Mouse (Mus musculus) testis, adult 2 months (tissue): Measurements from ENCODE around the gene Klf13.

Experiments used
- CTCF ChIP-seq: fragments of 200-500 bp; IDR thresholded peaks from 2 replicates; pipeline ENCODE4 v1.5.1; 2012; ENCODE audit warnings: low read depth, mild to moderate bottlenecking, inconsistent platforms, low read length, moderate library complexity; ENCODE audit not compliant: control insufficient read depth, insufficient read depth, insufficient replicate concordance
- POLR2A ChIP-seq: fragments of 200-500 bp; IDR thresholded peaks from 2 replicates; pipeline ENCODE4 v1.6.1; 2012; ENCODE audit warnings: low read depth, mild to moderate bottlenecking, inconsistent platforms, low read length, moderate library complexity; ENCODE audit not compliant: control insufficient read depth

DNA sequence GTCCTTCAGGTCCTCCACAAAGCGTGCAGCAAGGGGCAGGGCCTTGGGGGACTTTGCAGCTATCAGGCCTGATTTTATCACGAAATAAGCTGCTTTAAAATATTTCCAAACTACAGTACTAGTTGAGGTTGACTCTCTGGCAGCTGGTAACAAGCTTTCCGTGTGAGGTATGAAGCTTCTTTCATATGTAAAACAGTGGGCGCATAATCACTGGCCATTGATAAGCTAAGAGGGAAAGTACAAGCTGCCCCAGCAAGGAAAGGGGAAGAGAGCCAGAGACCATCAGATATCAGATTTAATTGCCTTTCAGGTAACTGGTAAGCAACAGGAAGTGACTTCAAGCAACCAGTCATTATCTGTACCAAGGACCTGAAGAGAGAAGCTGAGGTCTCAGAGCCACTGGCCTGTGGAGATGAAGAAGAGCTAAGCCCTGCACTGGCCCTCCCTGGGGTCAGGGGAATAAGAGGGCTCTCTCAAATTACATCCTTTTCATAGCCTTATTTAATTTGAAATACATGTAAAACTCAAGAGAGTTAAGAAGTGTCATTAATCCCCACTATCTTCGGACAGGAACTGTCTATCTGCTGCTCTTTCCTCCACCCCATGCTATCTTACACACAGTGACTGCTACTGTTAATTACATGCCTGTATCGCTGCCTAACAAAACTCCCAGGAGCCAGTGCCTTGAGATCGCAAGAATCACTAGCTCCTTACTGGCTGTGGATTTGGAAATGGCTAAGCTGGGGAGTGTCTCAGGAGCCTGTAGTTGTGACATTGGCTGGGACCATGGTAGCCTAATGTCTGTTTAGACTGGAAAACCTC, 13.6 kb upstream of the Klf13 start:
- TF ChIP-seq POLR2A (no peak), CTCF (no peak)
